Mouse (Mus musculus) erythroblast, embryonic 14.5 days (primary cell): ENCODE measurements at regions not wholly inside any gene's neighbourhood (a gene's known extent, or its start where the extent isn't known, plus 50 kb on each side); places are given as distances from the start of the nearest gene placed in this dataset.

ENCODE experiments used
- GATA1 ChIP-seq: IDR thresholded peaks from 2 replicates; pipeline ENCODE4 v1.6.1; 2012; ENCODE audit warnings: low read length, inconsistent platforms, mixed read lengths
- TAL1 ChIP-seq: IDR thresholded peaks from 3 replicates; pipeline ENCODE4 v1.6.1; 2012; ENCODE audit warnings: low read length, inconsistent platforms, mixed read lengths

DNA sequence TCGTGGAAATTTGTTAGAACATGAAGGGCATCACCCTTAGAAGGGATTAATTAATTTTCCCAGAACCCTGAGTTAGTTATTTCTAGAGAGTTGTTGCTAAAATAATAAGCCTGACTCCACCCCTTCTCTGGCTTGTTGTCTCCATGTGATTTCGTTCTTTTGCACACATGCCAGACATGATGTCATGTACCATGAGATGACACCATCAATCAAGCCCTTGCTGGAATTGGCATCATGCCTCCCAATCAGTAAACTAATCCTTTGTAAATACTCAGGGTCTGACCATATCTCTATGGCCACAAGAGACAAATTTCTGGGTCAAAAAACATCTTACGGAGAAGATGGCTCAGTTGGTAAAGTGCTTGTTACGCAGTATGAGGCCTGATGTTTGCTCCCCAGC lies 93.2 kb upstream of the 1700056E22Rik start:
- no peak for TF ChIP-seq GATA1
- TF ChIP-seq TAL1 = no peak
